Mouse (Mus musculus): ENCODE results near the gene Myo15b.

DNA sequence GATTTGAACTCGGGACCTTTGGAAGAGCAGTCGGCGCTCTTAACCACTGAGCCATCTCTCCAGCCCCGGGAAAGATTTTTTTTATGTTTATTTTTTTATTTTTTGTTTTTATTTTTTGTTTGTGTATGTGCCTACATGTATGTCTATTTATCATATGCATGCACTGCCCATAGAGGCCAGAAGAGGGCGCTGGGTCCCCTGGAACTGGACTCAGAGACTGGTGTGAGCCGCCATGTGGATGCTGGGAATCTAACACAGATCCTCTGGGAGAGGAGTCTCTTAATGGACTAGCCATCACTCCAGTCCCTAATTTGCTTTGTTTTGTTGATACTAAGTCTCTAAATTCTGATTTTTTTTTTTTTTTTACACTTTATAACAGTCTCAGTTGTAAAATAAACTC, 17.2 kb upstream of the Myo15b start:
- no peak for TF ChIP-seq CTCF (IDR thresholded peaks at IDR 0.05; ENCODE audit: extremely low read depth, insufficient read depth, low read length)
- TF ChIP-seq POLR2A (IDR thresholded peaks at IDR 0.05; ENCODE audit: extremely low read depth, insufficient read depth, low read length), result no peak

Measured in cortical plate, adult 2 months (tissue).